Mouse (Mus musculus) kidney, adult 8-10 months (tissue): ENCODE data around the gene Tssc4.

Experiments
- DNase-seq, 2 experiments: peaks; one replicate each; pipeline ENCODE4 v3.0.0; 2022

Gene Tssc4

GRCm38 (mm10) chr7:143069751-143070400, 827 bp downstream of the Tssc4 start:
- no peak for DNase-seq

GRCm38 (mm10) chr7:143070506-143071070, 1.5 kb downstream of the Tssc4 start:
- no peak for DNase-seq

- no peak for DNase-seq
Observed at GRCm38 (mm10) chr7:143072605-143073004, 3.6 kb downstream of the Tssc4 start.

- no peak for DNase-seq
Observed at GRCm38 (mm10) chr7:143073086-143073485, 4.0 kb downstream of the Tssc4 start.

GRCm38 (mm10) chr7:143075394-143075793, 6.3 kb downstream of the Tssc4 start:
- no peak for DNase-seq

- DNase-seq, result no peak
Observed at GRCm38 (mm10) chr7:143077351-143077750, 8.3 kb downstream of the Tssc4 start.

- no peak for DNase-seq
Observed at GRCm38 (mm10) chr7:143082024-143082423, 13.0 kb downstream of the Tssc4 start.

GRCm38 (mm10) chr7:143083708-143084107, 14.7 kb downstream of the Tssc4 start:
- DNase-seq, result no peak

- DNase-seq, result peak in 1 of 2 experiments; percentile 70
Observed at GRCm38 (mm10) chr7:143086366-143086765, 17.3 kb downstream of the Tssc4 start.

- DNase-seq, result peak; percentile 48 to 63
Observed at GRCm38 (mm10) chr7:143087070-143087579, 18.1 kb downstream of the Tssc4 start.

- DNase-seq, result no peak
Observed at GRCm38 (mm10) chr7:143093847-143094246, 24.8 kb downstream of the Tssc4 start.

GRCm38 (mm10) chr7:143094592-143095553, 25.8 kb downstream of the Tssc4 start, which contains the start of gene Trpm5:
Gene Trpm5 (minus strand): TSS chr7:143094642.
- peak; percentile 26 to 67 for DNase-seq

- no peak for DNase-seq
Observed at GRCm38 (mm10) chr7:143095554-143095907, 26.5 kb downstream of the Tssc4 start.

- no peak for DNase-seq
Observed at GRCm38 (mm10) chr7:143100759-143101158, 31.7 kb downstream of the Tssc4 start.

GRCm38 (mm10) chr7:143105258-143105897, 36.3 kb downstream of the Tssc4 start:
- peak; percentile 41 to 67 for DNase-seq

GRCm38 (mm10) chr7:143106062-143106461, 37.0 kb downstream of the Tssc4 start, which contains the start of gene Kcnq1:
Gene Kcnq1 (plus strand): TSS chr7:143106362.
- no peak for DNase-seq

GRCm38 (mm10) chr7:143106672-143107465, 37.8 kb downstream of the Tssc4 start:
- DNase-seq, result peak; percentile 76

- peak; percentile 61 to 75 for DNase-seq
Observed at GRCm38 (mm10) chr7:143108200-143108599, 39.2 kb downstream of the Tssc4 start.

- no peak for DNase-seq
Observed at GRCm38 (mm10) chr7:143108996-143109660, 40.1 kb downstream of the Tssc4 start.

- DNase-seq, result no peak
Observed at GRCm38 (mm10) chr7:143109696-143110095, 40.6 kb downstream of the Tssc4 start.

GRCm38 (mm10) chr7:143110803-143111202, 41.8 kb downstream of the Tssc4 start:
- no peak for DNase-seq
